Mouse (Mus musculus) CH12.LX (cell line): ENCODE measurements at regions not wholly inside any gene's neighbourhood (a gene's known extent, or its start where the extent isn't known, plus 50 kb on each side); places are given as distances from the start of the nearest gene placed in this dataset.

ENCODE experiments used
- DNase-seq: peaks from one replicate; pipeline ENCODE4 v3.0.0-alpha.2; 2013; ENCODE audit errors: extremely low read depth
- H3K27ac ChIP-seq: 2 replicates; pipeline ENCODE4 v1.5.1; 2012; ENCODE audit warnings: low read depth, mild to moderate bottlenecking, control low read depth, moderate library complexity; ENCODE audit not compliant: insufficient read depth
- H3K27me3 ChIP-seq: replicated peaks from 2 replicates; pipeline ENCODE3; 2012; ENCODE audit warnings: inconsistent platforms
- H3K36me3 ChIP-seq, 2 experiments: replicated peaks in 1 of 2; 2 replicates each; pipeline versions ENCODE3 to v1.6.1; 2012; ENCODE audit warnings: inconsistent platforms in 1 of 2, low read length in 1 of 2, mild to moderate bottlenecking in 1 of 2, mixed read lengths in 1 of 2, moderate library complexity in 1 of 2; ENCODE audit not compliant: control insufficient read depth in 1 of 2, insufficient read depth in 1 of 2
- H3K4me1 ChIP-seq, 2 experiments: 2 replicates each; pipeline ENCODE4 v1.6.1; 2012; ENCODE audit warnings: inconsistent platforms in 1 of 2, moderate library complexity in 1 of 2; ENCODE audit not compliant: insufficient read depth in 2 of 2, control insufficient read depth in 1 of 2
- H3K4me2 ChIP-seq: 2 replicates; pipeline ENCODE4 v1.6.1; 2012; ENCODE audit warnings: low read depth, mild to moderate bottlenecking, control low read depth; ENCODE audit not compliant: poor library complexity, insufficient read depth, severe bottlenecking
- H3K4me3 ChIP-seq, 3 experiments: fragments of 150-350 bp in 1 of 3; sonication (generic) in 1 of 3; replicated peaks in 1 of 3; 2 replicates each; pipeline versions ENCODE3 to v1.5.1; 2011 to 2012; ENCODE audit warnings: low read depth in 2 of 3, low read length in 2 of 3, mild to moderate bottlenecking in 2 of 3, moderate library complexity in 2 of 3, control low read depth in 1 of 3, improper control_type of control experiment in 1 of 3, inconsistent platforms in 1 of 3, mixed read lengths in 1 of 3; ENCODE audit not compliant: poor library complexity in 1 of 3
- H3K79me2 ChIP-seq: replicated peaks from 2 replicates; pipeline ENCODE4 v1.6.1; 2012; ENCODE audit warnings: mild to moderate bottlenecking, moderate library complexity; ENCODE audit not compliant: control insufficient read depth, poor library complexity, insufficient read depth, severe bottlenecking; ENCODE audit errors: extremely low read depth
- H3K9ac ChIP-seq: 2 replicates; pipeline ENCODE4 v1.6.1; 2012; ENCODE audit warnings: low read depth, mild to moderate bottlenecking, control low read depth, moderate library complexity; ENCODE audit not compliant: insufficient read depth
- H3K9me3 ChIP-seq: replicated peaks from 2 replicates; pipeline ENCODE3; 2012; ENCODE audit warnings: low read length, inconsistent platforms, mixed read lengths
- BHLHE40 ChIP-seq: IDR thresholded peaks from 2 replicates; pipeline ENCODE4 v1.6.1; 2011; ENCODE audit warnings: mild to moderate bottlenecking, low read depth, low read length, improper control_type of control experiment
- CTCF ChIP-seq, 2 experiments: IDR thresholded peaks in 1 of 2; conservative IDR thresholded peaks in 1 of 2; 2 replicates each; pipeline ENCODE4 v1.5.1; 2011 to 2012; ENCODE audit warnings: low read depth in 2 of 2, low read length in 2 of 2, improper control_type of control experiment in 1 of 2, inconsistent platforms in 1 of 2, mild to moderate bottlenecking in 1 of 2, moderate library complexity in 1 of 2
- ELF1 ChIP-seq: IDR thresholded peaks from 2 replicates; pipeline ENCODE4 v1.6.1; 2014; ENCODE audit warnings: low read depth, mild to moderate bottlenecking, inconsistent platforms, low read length, improper control_type of control experiment
- ETS1 ChIP-seq: conservative IDR thresholded peaks from 2 replicates; pipeline ENCODE4 v1.6.1; 2012; ENCODE audit warnings: low read depth, mild to moderate bottlenecking, inconsistent platforms, low read length, improper control_type of control experiment, moderate library complexity
- IRF4 ChIP-seq: IDR thresholded peaks from 2 replicates; pipeline ENCODE4 v1.6.1; 2014; ENCODE audit warnings: low read depth, mild to moderate bottlenecking, inconsistent platforms, low read length, improper control_type of control experiment
- JUN ChIP-seq: IDR thresholded peaks from 2 replicates; pipeline ENCODE4 v1.6.1; 2011; ENCODE audit warnings: low read depth, mild to moderate bottlenecking, low read length, improper control_type of control experiment, moderate library complexity; ENCODE audit not compliant: insufficient read depth
- KAT2A ChIP-seq: IDR thresholded peaks from 2 replicates; pipeline ENCODE4 v1.6.1; 2012; ENCODE audit warnings: low read length, improper control_type of control experiment, inconsistent platforms; ENCODE audit not compliant: insufficient replicate concordance
- MAX ChIP-seq: IDR thresholded peaks from 2 replicates; pipeline ENCODE4 v1.6.1; 2011; ENCODE audit warnings: low read length, improper control_type of control experiment
- MAZ ChIP-seq: IDR thresholded peaks from 2 replicates; pipeline ENCODE4 v1.6.1; 2012; ENCODE audit warnings: low read depth, mild to moderate bottlenecking, inconsistent platforms, low read length, improper control_type of control experiment, moderate library complexity
- MEF2A ChIP-seq: IDR thresholded peaks from 2 replicates; pipeline ENCODE4 v1.6.1; 2014; ENCODE audit warnings: low read depth, mild to moderate bottlenecking, inconsistent platforms, low read length, improper control_type of control experiment, borderline replicate concordance
- MXI1 ChIP-seq: IDR thresholded peaks from 2 replicates; pipeline ENCODE4 v1.6.1; 2011; ENCODE audit warnings: mild to moderate bottlenecking, low read depth, low read length, improper control_type of control experiment
- MYC ChIP-seq: IDR thresholded peaks from 2 replicates; pipeline ENCODE4 v1.6.1; 2011; ENCODE audit warnings: low read depth, mild to moderate bottlenecking, improper control_type of control experiment, low read length
- POLR2AphosphoS2 ChIP-seq: IDR thresholded peaks from 2 replicates; pipeline ENCODE4 v1.6.1; 2011; ENCODE audit warnings: low read depth, low read length, improper control_type of control experiment
- RAD21 ChIP-seq: IDR thresholded peaks from 2 replicates; pipeline ENCODE4 v1.6.1; 2011; ENCODE audit warnings: low read depth, mild to moderate bottlenecking, low read length, improper control_type of control experiment, moderate library complexity
- RCOR1 ChIP-seq: conservative IDR thresholded peaks from 2 replicates; pipeline ENCODE4 v1.6.1; 2012; ENCODE audit warnings: low read depth, mild to moderate bottlenecking, inconsistent platforms, low read length, improper control_type of control experiment
- SIN3A ChIP-seq: IDR thresholded peaks from 2 replicates; pipeline ENCODE4 v1.6.1; 2012; ENCODE audit warnings: low read length, improper control_type of control experiment, inconsistent platforms
- SMC3 ChIP-seq: IDR thresholded peaks from 2 replicates; pipeline ENCODE4 v1.6.1; 2011; ENCODE audit warnings: low read depth, low read length, improper control_type of control experiment
- TBP ChIP-seq: conservative IDR thresholded peaks from 2 replicates; pipeline ENCODE4 v1.6.1; 2011; ENCODE audit warnings: low read depth, low read length, improper control_type of control experiment
- TCF12 ChIP-seq: IDR thresholded peaks from 2 replicates; pipeline ENCODE4 v1.6.1; 2014; ENCODE audit warnings: low read depth, mild to moderate bottlenecking, inconsistent platforms, low read length, improper control_type of control experiment
- UBTF ChIP-seq: IDR thresholded peaks from 2 replicates; pipeline ENCODE4 v1.6.1; 2012; ENCODE audit warnings: low read depth, mild to moderate bottlenecking, inconsistent platforms, low read length, improper control_type of control experiment, moderate library complexity
- USF1 ChIP-seq: IDR thresholded peaks from 2 replicates; pipeline ENCODE4 v1.6.1; 2014; ENCODE audit warnings: low read depth, mild to moderate bottlenecking, inconsistent platforms, low read length, improper control_type of control experiment
- USF2 ChIP-seq: conservative IDR thresholded peaks from 2 replicates; pipeline ENCODE4 v1.6.1; 2011; ENCODE audit warnings: low read depth, low read length, improper control_type of control experiment
- ZC3H11A ChIP-seq: IDR thresholded peaks from 2 replicates; pipeline ENCODE4 v1.6.1; 2012; ENCODE audit warnings: low read depth, mild to moderate bottlenecking, inconsistent platforms, low read length, improper control_type of control experiment
- ZMIZ1 ChIP-seq: IDR thresholded peaks from 2 replicates; pipeline ENCODE4 v1.6.1; 2012; ENCODE audit warnings: low read depth, mild to moderate bottlenecking, inconsistent platforms, low read length, improper control_type of control experiment
- ZNF384 ChIP-seq: IDR thresholded peaks from 2 replicates; pipeline ENCODE4 v1.6.1; 2012; ENCODE audit warnings: low read depth, low read length, improper control_type of control experiment, inconsistent platforms
- dilution Hi-C: fragments of 300-500 bp; cut with MboI; formaldehyde crosslinking; loops from 2 replicates; pipeline ENCODE4 v1.14.3; 2020; ENCODE audit warnings: low sequenced_read_pairs; ENCODE audit not compliant: extremely low pct_unique_long_range_greater_than_20kb, extremely low pct_ligation_motif_present
- in situ Hi-C: fragments of 300-500 bp; cut with MboI; formaldehyde crosslinking; loops from 3 replicates; pipeline ENCODE4 v1.14.3; 2019; ENCODE audit warnings: low sequenced_read_pairs, low pct_ligation_motif_present, low pct_unique_long_range_greater_than_20kb, mixed read lengths

DNA sequence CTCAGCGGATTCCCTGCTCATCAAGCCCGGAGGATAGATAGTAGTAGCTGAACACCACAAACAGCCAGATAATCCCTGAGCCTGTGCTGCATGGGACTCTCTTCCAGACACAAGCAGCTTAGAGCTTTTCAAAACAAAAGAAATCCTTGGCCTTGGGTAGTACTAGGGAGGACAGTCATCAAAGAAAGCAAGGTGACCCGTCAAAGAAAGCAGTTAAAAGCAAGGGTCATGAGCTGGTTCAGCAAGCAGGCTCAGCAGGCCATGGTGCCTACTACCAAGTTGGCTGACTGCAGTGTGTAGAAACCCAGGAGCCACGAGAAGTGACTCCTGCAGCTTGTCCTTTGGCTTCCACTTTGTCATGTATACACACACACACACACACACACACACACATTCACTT is 477.1 kb upstream of the Mgmt start:
- no peaks in the 10 kb centered on the region for H3K4me1 ChIP-seq
- H3K27me3 ChIP-seq: peaks cover 95% of the 10 kb centered on the region
- no peak overlapping the region for H3K4me3 ChIP-seq
- no peak overlapping the region for H3K4me2 ChIP-seq
- no peak for TF ChIP-seq UBTF
- no peak for TF ChIP-seq BHLHE40
- TF ChIP-seq MAZ: no peak
- TF ChIP-seq KAT2A: no peak
- TF ChIP-seq USF1: no peak
- no peak for TF ChIP-seq RAD21
- TF ChIP-seq SIN3A: no peak
- no peak for TF ChIP-seq ELF1
- TF ChIP-seq IRF4: no peak
- no peak for TF ChIP-seq ZC3H11A
- no peak for TF ChIP-seq RCOR1
- TF ChIP-seq POLR2AphosphoS2: no peak
- no peak for TF ChIP-seq JUN
- no peak for TF ChIP-seq MEF2A
- no peak for TF ChIP-seq ZNF384
- no peak for TF ChIP-seq SMC3
- no peak for TF ChIP-seq MXI1
- TF ChIP-seq USF2: no peak
- H3K27ac ChIP-seq: no peak overlapping the region
- dilution Hi-C loops (no loop called here), in situ Hi-C loops (no loop called here)
- H3K36me3 ChIP-seq: no peaks in the 10 kb centered on the region
- no peak for DNase-seq
- H3K79me2 ChIP-seq: no peaks in the 10 kb centered on the region
- H3K9ac ChIP-seq: no peak overlapping the region
- H3K9me3 ChIP-seq: no peaks in the 10 kb centered on the region

DNA sequence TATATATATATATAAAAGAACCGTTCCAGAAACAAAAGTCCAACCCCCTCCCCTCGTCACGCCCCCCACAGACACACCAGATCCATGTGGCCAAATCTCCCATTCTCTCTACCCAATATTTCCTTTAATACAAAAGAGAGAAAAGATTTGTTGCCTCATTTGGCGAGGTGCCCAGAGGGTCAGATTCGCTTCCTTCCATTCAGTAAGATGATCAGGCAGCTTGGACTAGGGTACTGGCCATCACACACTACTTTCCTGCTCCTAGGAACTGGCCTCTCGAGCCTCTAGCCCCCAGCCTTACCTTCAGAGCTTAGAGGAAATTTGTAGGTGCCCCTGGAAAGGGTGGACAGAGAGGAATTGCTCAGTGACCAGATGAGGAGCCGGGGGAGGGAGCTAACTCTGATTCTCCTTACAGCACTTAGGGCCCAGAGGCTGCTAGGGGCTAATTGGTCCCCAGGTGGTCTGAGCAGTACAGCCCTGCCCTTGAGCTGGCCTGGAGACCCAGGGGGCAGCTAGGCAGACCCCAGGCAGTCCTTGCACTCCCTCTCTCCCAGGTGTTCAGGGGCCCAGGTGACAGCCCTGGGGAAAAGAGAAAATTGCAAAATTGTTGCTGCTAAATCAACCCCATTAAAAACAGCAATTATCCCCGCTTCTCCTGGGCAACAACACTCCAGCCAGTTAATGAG is 470.4 kb upstream of the Mgmt start:
- H3K27me3 ChIP-seq: peaks cover 81% of the 10 kb centered on the region
- no peak overlapping the region for H3K9ac ChIP-seq
- no peak overlapping the region for H3K4me2 ChIP-seq
- H3K36me3 ChIP-seq: no peaks in the 10 kb centered on the region
- dilution Hi-C loops (no loop called here), in situ Hi-C loops (no loop called here)
- no peaks in the 10 kb centered on the region for H3K4me1 ChIP-seq
- H3K79me2 ChIP-seq: no peaks in the 10 kb centered on the region
- H3K9me3 ChIP-seq: no peaks in the 10 kb centered on the region
- no peak overlapping the region for H3K4me3 ChIP-seq
- no peak for DNase-seq
- TF ChIP-seq ZC3H11A (no peak), CTCF (conservative IDR thresholded peaks at IDR 0.05 in 1 of 2, IDR thresholded peaks at IDR 0.05 in 1 of 2; ENCODE audit: low read depth in 2 of 2, low read length in 2 of 2) (no peak), ZMIZ1 (no peak), TBP (no peak), MAX (no peak), ELF1 (no peak), SIN3A (no peak), ETS1 (no peak), USF2 (no peak), IRF4 (no peak), ZNF384 (no peak), MEF2A (no peak), MXI1 (no peak), MYC (no peak), TCF12 (no peak)
- TF ChIP-seq, all 38 proteins: peak for 0
- no peak overlapping the region for H3K27ac ChIP-seq
